Mouse (Mus musculus) E14TG2a.4 (cell line): ENCODE data around the gene Naa40.

ENCODE experiments used
- CTCF ChIP-seq: conservative IDR thresholded peaks from 2 replicates; pipeline ENCODE4 v1.5.1; 2014; ENCODE audit warnings: low read length
- NANOG ChIP-seq: IDR thresholded peaks from 2 replicates; pipeline ENCODE4 v1.6.1; 2014; ENCODE audit warnings: borderline replicate concordance, low read length, mixed read lengths

- TF ChIP-seq CTCF: no peak
- TF ChIP-seq NANOG: no peak
These were observed 43.5 kb downstream of the Naa40 start for GRCm38 (mm10) chr19:7197445-7197844.
